Mouse (Mus musculus) kidney, adult 11 months (tissue): Measurements from ENCODE around the gene Bbs5.
"Not testable (repeated sequence)": the region's sequence is repeated elsewhere in the genome, so short reads cannot be mapped to it uniquely, and the experiment has no call there.

ENCODE experiments used
- DNase-seq: peaks from one replicate; pipeline ENCODE4 v3.0.0; 2022

The Bbs5 gene

DNA sequence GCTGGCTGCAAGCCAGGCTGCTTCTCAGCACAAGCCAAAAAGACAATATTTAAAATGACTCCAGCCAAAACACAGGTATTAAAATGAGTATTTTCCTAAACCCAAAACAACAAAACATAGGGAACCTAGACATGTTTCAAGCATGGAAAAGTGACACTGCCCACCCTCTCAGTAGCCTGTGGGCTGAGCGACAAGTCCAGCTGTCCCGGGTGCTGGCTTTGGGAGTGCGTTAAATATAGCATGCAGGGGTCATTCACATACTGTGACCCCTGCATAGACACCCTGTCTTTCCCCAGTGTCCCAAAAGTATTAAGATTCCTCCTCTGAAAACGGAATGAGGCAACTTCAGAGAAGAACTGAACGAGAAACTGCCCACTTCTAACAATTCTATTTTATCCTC is 26.8 kb downstream of the Bbs5 start:
- no peak for DNase-seq

DNA sequence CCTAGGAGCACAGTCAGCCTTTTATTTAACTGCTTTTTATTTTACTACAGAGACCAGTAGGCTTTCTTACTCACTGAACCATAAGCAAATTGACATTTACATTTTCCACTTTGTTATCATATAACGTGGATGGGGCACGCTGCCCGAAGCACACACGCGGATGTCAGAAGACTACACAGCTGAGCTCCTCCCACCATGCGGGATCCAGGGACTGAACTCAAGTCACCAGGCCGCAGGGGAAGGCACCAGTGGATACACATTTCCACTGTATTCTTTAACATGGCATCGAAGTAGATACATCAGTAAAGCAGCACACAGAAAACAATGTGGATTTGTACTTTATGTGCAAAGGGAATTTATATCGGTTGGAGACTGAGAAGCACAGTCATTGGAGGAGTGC is 28.3 kb downstream of the Bbs5 start:
- no peak for DNase-seq

DNA sequence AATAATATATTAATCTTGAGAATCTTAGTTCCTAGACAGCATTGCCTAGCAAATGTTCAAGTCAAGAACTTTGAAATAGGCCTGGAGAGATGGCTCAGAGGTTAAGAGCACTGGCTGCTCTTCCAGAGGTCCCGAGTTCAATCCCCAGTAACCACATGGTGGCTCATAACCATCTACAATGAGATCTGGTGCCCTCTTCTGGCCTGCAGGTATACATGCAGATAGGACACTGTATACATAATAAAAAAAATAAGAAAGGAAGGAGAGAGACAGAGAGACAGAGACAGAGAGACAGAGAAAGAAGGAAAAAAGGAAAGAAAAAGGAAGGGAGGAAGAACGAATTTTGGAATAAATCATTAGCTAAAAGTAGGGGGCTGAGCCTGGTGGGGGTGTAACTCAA is 29.7 kb downstream of the Bbs5 start:
- no peak for DNase-seq

DNA sequence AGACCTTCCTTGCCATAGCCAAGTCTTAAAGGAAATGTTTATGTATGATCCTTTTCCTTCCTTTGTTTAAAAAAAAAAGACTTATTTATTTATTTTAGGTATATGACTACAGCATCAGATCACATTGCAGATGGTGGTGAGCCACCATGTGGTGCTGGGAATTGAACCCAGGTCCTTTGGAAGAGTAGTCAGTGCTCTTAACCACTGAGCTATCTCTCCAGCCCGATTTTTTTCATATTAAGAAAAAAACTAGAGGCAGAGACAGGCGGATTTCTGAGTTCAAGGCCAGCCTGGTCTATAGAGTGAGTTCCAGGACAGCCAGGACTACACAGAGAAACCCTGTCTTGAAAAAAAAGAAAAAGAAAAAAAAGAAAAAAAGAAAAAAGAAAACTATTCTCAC is 30.2 kb downstream of the Bbs5 start:
- DNase-seq = not testable (repeated sequence)

DNA sequence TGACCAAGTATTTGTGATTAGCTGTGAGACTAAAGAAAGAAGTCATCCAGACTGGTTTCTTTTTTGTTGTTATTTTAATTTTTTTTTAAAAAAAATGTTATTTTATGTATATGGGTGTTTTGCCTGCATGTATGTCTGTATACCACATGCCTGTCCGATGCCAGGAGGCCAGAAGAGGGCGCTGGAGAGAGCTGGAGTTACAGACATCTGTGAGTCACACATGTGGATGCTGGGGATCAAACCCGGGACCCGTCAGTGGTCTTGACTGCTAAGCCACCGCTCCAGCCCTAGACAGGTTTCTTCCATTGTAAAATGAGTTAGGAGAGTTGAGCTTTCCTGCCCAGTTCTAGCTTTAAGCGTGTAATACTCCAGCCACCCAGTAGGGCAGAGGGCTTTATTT is 33.0 kb downstream of the Bbs5 start:
- no peak for DNase-seq

DNA sequence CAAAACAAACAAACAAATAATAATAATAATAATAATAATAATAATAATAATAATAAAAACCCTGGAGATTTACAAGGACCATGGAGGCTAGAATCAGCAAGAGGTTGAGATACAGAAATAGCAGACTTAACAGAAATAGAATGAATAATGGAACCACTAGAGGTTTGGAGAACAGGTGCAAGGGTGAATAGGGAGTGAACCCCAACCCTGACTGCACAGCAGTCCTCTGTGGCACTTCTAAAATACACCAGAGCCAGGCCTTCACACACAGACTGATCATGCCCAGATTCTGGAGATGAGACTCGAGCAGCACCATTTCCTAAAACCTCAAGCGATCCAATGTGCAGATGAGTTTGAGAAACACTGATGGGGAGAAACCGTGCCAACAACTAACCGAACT is 35.0 kb downstream of the Bbs5 start:
- DNase-seq = no peak

DNA sequence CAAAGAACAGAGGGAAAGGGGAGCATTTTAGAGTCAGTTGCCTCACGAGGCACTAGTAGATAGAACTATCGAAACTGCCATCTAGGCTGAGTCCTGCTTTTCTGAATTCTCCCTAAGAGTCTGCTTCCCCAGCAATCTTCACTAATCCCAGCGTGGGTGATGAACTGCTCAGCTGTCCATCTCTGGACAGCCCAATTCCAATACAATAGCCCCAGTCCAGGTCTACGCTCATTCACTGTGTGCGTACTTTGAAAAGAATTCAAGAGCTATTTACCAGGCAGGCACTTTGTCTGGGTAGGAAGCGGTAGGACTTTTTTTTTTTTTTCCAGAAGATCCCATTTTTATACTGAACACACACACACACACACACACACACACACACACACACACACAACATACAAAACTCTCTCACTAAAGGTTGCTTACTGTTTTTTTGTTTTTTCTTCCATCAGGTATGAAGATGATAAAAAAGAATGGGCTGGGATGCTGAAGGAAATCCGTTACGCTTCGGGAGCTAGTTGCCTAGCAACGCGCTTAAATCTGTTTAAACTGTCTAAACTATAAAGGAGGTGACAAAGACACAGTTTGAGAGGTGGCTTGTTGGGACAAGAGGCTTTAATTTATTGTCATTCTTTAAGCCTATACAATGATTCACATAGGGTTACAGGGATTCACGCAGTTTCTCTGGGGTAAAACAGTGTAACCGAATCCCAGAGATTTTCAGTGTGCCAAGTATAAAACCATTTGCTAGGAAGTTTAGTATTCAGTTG is 36.2 kb downstream of the Bbs5 start:
- no peak for DNase-seq

- DNase-seq = no peak
Measured at GRCm38 (mm10) chr2:69684488-69684887, 37.5 kb downstream of the Bbs5 start.

DNA sequence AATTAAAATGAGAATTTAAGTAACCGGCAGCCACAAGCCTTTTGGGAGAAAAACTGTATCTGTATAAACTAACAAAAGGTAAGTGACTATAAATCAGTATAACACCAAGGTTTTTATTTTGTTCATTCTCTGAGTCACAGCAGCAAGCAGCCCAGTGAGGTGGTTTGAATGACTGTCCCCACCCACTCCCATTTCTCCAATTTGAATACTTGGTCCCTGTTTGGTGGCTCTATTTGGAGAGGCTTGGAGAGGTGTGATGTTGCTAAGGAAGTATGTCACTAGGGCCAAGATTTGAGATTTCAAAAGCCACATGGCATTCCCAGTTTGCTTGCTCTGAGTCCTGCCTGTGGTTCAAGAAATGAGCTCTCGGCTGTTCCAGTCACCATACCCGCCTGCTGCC is 43.2 kb downstream of the Bbs5 start:
- DNase-seq = no peak

DNA sequence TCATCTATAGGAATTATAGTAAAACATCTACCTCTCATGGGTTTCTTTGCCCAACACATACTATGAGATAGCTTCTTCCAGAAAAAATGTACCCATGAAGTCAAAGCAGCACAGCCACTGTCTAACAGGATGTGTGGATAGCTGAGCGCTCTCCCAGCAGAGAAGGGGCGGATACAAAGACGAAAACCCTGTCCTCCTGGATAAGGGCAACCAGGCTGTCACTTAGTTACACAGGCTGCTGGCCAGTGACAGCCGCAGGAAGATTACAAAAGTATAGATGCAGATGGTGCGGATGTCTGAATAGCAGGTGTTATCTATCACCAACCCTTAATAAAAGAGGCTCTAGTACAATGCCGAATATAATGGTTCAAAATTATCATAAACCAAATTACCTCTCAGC is 43.9 kb downstream of the Bbs5 start:
- no peak for DNase-seq

- DNase-seq = no peak
Measured at GRCm38 (mm10) chr2:69693501-69693900, 46.5 kb downstream of the Bbs5 start.

- DNase-seq = no peak
Measured at GRCm38 (mm10) chr2:69700446-69700845, 53.5 kb downstream of the Bbs5 start.

DNA sequence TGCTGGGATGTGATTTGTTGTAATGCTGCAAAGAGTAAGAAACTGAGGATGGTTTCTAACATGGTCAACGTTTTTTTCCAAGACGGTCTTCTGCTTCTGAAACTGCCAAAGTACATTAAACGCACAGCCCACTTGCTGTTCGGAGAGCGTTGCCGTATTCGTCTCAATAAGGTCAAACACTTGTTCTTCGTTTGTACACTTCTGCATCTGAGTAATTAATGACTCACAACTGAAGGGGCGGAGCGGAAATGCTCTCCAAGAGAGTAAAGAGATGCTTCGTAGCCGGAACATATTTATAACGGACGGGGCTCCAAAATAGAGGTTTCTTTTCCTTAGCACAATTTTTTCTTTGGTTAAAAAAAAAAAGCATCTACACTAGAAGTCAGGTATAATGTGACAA is 65.2 kb downstream of the Bbs5 start:
- peak; percentile 20 for DNase-seq

DNA sequence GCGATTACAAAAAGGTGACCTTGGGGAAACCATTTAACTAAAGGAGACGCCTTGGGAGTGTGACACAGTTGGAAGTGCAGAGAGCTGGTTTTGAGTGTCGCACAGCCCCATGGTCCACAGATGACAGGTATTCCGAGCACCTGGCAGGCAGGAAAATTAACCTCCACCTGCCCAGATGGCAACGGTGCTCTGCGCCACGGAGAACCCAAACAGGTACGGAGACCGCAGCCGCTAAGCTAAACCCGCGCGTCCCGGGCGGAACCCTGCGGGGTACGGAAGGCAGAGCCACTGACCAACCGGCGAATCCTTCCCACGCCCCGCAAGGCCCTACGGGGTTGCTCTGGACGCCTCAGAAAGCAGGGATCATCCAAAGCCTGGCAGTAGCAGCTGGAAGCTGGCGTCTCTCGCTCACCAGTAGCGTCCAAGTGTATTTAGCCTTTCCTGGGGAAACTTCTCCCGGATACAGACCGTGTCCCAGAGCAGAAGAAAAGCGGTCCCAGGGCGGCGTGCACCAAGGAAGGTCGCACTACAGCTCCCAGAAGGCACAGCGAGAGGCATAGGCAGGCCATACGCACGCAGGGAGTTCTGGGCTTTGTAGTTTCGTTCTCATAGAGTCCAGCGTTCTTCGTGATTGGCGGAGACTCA is 66.1 kb downstream of the Bbs5 start, which contains the start of gene Fastkd1:
Fastkd1 (minus strand) TSS at position 536 of the 645 bp plus-strand sequence.
- DNase-seq = peak; percentile 92

- DNase-seq = no peak
Measured at GRCm38 (mm10) chr2:69713626-69714014, 66.6 kb downstream of the Bbs5 start.

GRCm38 (mm10) chr2:69714126-69714525 is 67.2 kb downstream of the Bbs5 start:
- DNase-seq = peak; percentile 17

DNA sequence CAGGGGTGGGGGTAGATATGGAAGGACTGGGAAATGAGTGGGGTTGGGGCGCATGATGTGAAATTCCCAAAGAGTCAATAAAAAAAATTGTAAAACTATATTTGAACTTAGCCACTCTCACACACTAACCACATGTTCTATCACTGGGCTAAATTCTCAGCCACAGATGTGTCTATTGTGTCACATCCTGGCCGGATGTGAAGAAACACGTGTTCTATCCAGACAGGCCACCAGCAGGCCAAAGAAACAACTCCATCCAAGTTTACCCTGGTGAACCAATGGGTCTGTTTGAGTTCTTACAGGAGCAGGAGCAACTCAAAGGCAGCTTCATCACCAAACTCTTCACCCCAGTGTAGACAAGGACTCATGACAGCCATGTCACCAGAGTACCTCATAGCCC is 69.5 kb downstream of the Bbs5 start:
- DNase-seq = no peak
